Mouse (Mus musculus): Measurements from ENCODE around the gene Fsd1. TPM values are rescaled to one million over a fixed set of nuclear protein-coding genes. Genes with fewer than 3 reads are reported as not detected.

Gene Fsd1
- total and polyA plus RNA-seq, 3 experiments, result 0.35 to 0.61 (median 0.50) TPM

DNA sequence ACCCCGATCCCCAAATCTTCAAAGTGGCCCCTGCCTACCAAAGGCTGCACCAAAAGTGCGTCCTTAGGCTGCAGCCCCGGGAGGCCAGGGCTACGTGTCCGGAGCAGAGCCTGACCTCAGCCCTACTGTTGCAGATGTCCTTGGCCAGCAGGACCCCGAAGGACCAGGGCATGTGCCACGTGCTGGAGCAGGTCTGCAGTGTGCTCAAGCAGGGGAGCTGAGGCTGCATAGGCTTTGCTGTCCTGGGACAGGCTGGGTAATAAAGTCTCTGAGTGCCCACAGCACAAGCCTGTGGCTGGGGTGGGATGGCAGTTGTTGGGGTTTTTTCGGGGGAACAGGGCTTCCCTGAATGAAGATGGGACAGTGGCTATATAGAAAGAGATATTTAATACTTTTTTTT is 30.1 kb downstream of the Fsd1 start:
- WGBS, result 80% methylated on average over 8 of the region's 8 CpGs
- H3K4me3 ChIP-seq, result no peak overlapping the region
- no peaks in the 10 kb centered on the region for H3K36me3 ChIP-seq (ENCODE audit: control insufficient read depth, insufficient read depth, low read length)
- H3K27ac ChIP-seq, result no peak overlapping the region
- no peaks in the 10 kb centered on the region for H3K4me1 ChIP-seq (ENCODE audit: control insufficient read depth, insufficient read depth, low read length)
- no peak overlapping the region for H3K9ac ChIP-seq (ENCODE audit: low read depth, low read length)
- no peaks in the 10 kb centered on the region for H3K27me3 ChIP-seq (ENCODE audit: control insufficient read depth, insufficient read depth, low read length)
- no peak for TF ChIP-seq CTCF (IDR thresholded peaks at IDR 0.05)
- no peak for TF ChIP-seq EP300 (IDR thresholded peaks at IDR 0.05; ENCODE audit: insufficient read depth, low read depth, low read length)
- no peak for TF ChIP-seq POLR2A (IDR thresholded peaks at IDR 0.05; ENCODE audit: insufficient read depth, low read depth, low read length)
- no peaks in the 10 kb centered on the region for H3K79me2 ChIP-seq (replicated peaks; ENCODE audit: control insufficient read depth, insufficient read depth, low read length)
- no peak for DNase-seq
- intact Hi-C loops (cut with DNase I), result no loop called here

DNA sequence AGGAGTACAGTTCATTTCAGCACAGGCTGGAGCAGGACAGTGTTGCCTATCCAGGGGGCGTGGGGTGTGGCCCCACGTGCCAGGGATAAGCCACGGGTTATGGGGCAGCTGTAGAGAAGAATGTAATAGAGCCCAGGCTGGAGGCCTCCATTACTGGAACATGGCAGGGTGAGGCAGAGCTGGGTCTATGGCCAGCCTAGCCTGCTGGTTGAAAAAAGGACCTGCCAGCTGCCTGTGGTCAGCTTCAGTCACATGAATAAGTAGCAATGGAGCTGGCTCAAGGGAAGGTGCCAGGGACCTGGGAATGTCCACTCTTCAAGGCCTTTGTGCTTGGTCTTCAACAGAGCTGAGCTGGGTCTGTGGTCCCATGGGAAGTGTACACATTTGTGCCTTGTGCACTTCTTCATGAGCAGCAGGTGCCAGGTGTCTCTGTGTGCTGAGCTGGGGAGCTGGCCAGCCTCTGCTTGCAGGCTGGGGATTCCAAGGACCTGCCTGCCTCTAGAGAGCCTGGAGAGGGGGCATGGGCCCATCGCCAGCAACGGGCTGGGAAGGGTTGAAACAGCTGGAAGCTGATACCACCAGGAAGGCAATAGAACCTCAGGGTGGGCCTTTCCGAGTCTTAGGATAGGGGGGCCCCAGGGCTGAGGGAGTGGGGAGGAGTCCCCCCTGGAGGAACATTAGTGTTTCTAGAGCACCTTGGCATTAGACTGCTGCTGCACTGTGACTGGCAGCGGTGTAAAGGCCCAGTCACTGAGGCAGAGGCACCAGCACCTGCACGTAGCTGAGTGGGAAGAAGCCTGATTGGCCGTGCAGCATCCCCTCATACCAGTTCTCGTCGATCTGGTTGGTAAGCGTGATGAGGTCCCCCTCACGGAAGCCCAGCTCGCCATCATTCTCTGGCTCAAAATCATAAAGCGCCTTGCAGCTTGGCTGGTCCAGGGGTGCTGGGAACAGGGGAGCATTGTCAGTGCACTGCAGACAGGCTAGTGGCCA is 30.8 kb downstream of the Fsd1 start:
- H3K4me3 ChIP-seq, result no peak overlapping the region
- H3K4me1 ChIP-seq (ENCODE audit: control insufficient read depth, insufficient read depth, low read length), result peaks cover 6% of the 10 kb centered on the region
- no peak for DNase-seq
- no peaks in the 10 kb centered on the region for H3K27me3 ChIP-seq (ENCODE audit: control insufficient read depth, insufficient read depth, low read length)
- H3K27ac ChIP-seq, result no peak overlapping the region
- no peak overlapping the region for H3K9ac ChIP-seq (ENCODE audit: low read depth, low read length)
- no peaks in the 10 kb centered on the region for H3K36me3 ChIP-seq (ENCODE audit: control insufficient read depth, insufficient read depth, low read length)
- intact Hi-C loops (cut with DNase I), result no loop called here
- H3K79me2 ChIP-seq (replicated peaks; ENCODE audit: control insufficient read depth, insufficient read depth, low read length), result peaks cover 2% of the 10 kb centered on the region; the same call in 1 of the 2 replicates
- no peak for TF ChIP-seq CTCF (IDR thresholded peaks at IDR 0.05)
- TF ChIP-seq EP300 (IDR thresholded peaks at IDR 0.05; ENCODE audit: insufficient read depth, low read depth, low read length), result no peak
- TF ChIP-seq POLR2A (IDR thresholded peaks at IDR 0.05; ENCODE audit: insufficient read depth, low read depth, low read length), result no peak
- 81% methylated on average over 15 of the region's 15 CpGs for WGBS

DNA sequence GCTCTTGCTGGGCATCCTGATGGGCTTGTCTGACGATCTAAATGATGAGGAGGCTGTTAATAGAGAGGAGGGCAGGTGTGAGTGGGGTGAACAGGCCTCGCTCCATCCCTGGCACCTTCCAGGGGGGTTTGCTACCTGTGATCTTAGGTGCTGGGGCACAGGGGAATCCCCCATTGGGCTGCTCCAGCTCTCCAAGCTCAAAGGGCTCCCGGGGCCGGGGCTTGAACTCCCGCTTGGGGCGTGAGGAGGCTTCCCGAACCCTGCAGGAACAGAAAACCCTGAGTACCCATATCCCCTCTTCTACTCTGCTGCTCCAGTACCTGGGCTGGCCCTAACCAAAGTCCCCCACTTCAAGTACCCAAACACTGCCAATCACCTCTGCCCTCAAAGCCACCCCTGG is 31.5 kb downstream of the Fsd1 start:
- no peaks in the 10 kb centered on the region for H3K36me3 ChIP-seq (ENCODE audit: control insufficient read depth, insufficient read depth, low read length)
- 87% methylated on average over 7 of the region's 7 CpGs for WGBS

DNA sequence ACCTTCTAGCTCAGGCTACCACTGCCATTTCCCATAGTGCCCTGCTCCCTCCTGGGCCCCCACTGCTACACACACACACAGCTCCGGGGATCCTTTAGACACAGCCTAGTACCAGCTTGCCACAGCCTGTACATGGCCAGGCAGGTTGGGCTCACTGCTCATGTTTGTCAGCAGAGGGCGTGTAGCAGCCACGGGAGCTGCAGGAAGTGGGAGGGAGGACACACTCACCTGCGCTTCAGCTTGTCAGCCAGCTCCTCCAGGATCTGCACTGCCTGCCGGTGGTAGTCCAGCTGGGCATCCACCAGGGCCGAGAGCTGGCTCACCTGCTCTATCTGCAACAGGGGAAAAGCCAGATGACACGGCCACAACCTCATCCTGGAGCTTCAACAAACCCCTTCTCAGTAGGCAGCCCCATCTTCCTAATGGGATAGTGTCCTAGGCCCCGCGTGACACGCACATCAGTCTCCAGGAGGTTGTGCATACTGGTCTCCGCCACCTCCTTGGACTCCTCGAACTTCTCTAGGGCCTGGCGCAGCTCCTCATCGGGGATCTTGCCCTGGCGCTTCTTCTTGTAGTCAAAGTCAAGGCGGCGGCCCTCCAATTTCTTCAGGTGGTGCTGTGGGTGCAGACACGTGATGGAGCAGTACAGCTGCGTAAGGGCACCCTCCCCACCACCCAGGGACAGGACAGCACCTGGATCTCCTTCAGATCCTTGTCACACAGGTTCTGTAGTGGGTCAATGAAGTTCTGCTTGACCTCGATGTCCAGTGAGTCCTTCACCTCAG is 32.2 kb downstream of the Fsd1 start:
- intact Hi-C loops (cut with DNase I), result no loop called here
- no peaks in the 10 kb centered on the region for H3K36me3 ChIP-seq (ENCODE audit: control insufficient read depth, insufficient read depth, low read length)
- TF ChIP-seq POLR2A (IDR thresholded peaks at IDR 0.05; ENCODE audit: insufficient read depth, low read depth, low read length) (no peak), EP300 (IDR thresholded peaks at IDR 0.05; ENCODE audit: insufficient read depth, low read depth, low read length) (no peak), CTCF (IDR thresholded peaks at IDR 0.05) (peak; percentile 67)
- no peak overlapping the region for H3K27ac ChIP-seq
- WGBS, result 67% methylated on average over 20 of the region's 20 CpGs
- no peaks in the 10 kb centered on the region for H3K27me3 ChIP-seq (ENCODE audit: control insufficient read depth, insufficient read depth, low read length)
- H3K9ac ChIP-seq (ENCODE audit: low read depth, low read length), result no peak overlapping the region
- no peak overlapping the region for H3K4me3 ChIP-seq
- peak in 1 of 2 experiments; percentile 46 for DNase-seq
- H3K4me1 ChIP-seq (ENCODE audit: control insufficient read depth, insufficient read depth, low read length), result peaks cover 17% of the 10 kb centered on the region
- peaks cover 2% of the 10 kb centered on the region; the same call in 1 of the 2 replicates for H3K79me2 ChIP-seq (replicated peaks; ENCODE audit: control insufficient read depth, insufficient read depth, low read length)

More for the DNA sequence above, 31.5 kb downstream of the Fsd1 start:
- no peak overlapping the region for H3K9ac ChIP-seq (ENCODE audit: low read depth, low read length)
- H3K27ac ChIP-seq, result no peak overlapping the region
- intact Hi-C loops (cut with DNase I), result no loop called here
- H3K27me3 ChIP-seq (ENCODE audit: control insufficient read depth, insufficient read depth, low read length), result no peaks in the 10 kb centered on the region
- TF ChIP-seq EP300 (IDR thresholded peaks at IDR 0.05; ENCODE audit: insufficient read depth, low read depth, low read length) (no peak), POLR2A (IDR thresholded peaks at IDR 0.05; ENCODE audit: insufficient read depth, low read depth, low read length) (no peak), CTCF (IDR thresholded peaks at IDR 0.05) (no peak)
- DNase-seq, result no peak
- H3K79me2 ChIP-seq (replicated peaks; ENCODE audit: control insufficient read depth, insufficient read depth, low read length), result peaks cover 2% of the 10 kb centered on the region; the same call in 1 of the 2 replicates
- H3K4me3 ChIP-seq, result no peak overlapping the region
- H3K4me1 ChIP-seq (ENCODE audit: control insufficient read depth, insufficient read depth, low read length), result peaks cover 11% of the 10 kb centered on the region

DNA sequence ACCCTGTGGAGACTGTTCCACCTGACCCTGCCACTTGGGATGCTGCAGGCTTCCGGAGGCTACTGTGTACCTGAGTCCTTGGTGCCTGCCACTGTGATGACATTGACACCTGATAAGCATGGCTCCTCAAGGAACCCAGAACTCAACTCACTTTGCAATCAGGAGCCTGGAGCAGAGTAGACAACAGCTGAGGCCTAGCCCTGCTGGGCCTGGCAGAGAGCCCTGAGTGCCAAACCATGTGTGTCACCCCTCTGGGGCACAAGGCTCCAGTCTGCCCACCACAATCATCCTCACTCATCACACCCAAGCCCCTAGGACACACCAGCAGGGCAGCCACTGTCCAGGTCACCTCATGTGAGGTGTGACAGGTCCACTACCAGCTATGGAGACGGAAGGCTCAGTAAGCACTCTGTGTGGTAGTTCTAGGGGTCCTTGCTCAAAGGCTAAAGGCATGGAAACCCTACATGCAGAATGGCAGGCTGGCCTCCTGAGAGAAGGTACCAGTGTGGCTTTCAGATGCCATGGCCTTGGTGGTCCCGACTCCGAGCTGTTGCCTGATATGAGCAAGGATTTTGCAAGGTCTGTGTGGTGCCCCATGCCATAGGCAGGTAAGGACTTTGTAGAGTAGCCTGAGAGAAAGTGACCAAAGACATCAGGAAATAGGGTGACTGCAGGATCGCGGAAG is 34.2 kb downstream of the Fsd1 start:
- no peak overlapping the region for H3K4me3 ChIP-seq

More for the DNA sequence above, 34.2 kb downstream of the Fsd1 start:
- H3K9ac ChIP-seq (ENCODE audit: low read depth, low read length), result no peak overlapping the region
- no peak for TF ChIP-seq CTCF (IDR thresholded peaks at IDR 0.05)
- TF ChIP-seq EP300 (IDR thresholded peaks at IDR 0.05; ENCODE audit: insufficient read depth, low read depth, low read length), result no peak
- TF ChIP-seq POLR2A (IDR thresholded peaks at IDR 0.05; ENCODE audit: insufficient read depth, low read depth, low read length), result no peak
- no peak overlapping the region for H3K27ac ChIP-seq
- intact Hi-C loops (cut with DNase I), result no loop called here
- no peak for DNase-seq
- peaks cover 34% of the 10 kb centered on the region for H3K4me1 ChIP-seq (ENCODE audit: control insufficient read depth, insufficient read depth, low read length)
- no peaks in the 10 kb centered on the region for H3K36me3 ChIP-seq (ENCODE audit: control insufficient read depth, insufficient read depth, low read length)
- WGBS, result 89% methylated on average over 6 of the region's 6 CpGs
- peaks cover 2% of the 10 kb centered on the region; the same call in 1 of the 2 replicates for H3K79me2 ChIP-seq (replicated peaks; ENCODE audit: control insufficient read depth, insufficient read depth, low read length)
- no peaks in the 10 kb centered on the region for H3K27me3 ChIP-seq (ENCODE audit: control insufficient read depth, insufficient read depth, low read length)

Data from heart, adult 2 months (tissue).